Mouse (Mus musculus) heart, adult 8-10 months (tissue): ENCODE measurements around the gene Tbc1d20. TPM values are rescaled to one million over a fixed set of nuclear protein-coding genes. Genes with fewer than 3 reads are reported as not detected.

Source experiments
- DNase-seq: peaks from one replicate; pipeline ENCODE4 v3.0.0; 2022; ENCODE audit warnings: low spot score
- total RNA-seq, 4 experiments: library from RNA; stranded (reverse); gene quantifications; 2 replicates each; pipeline ENCODE4 v1.2.4; 2022

Gene Tbc1d20
- total RNA-seq, 4 experiments from 2014 or later = 37.1 to 41.9 (median 37.5) TPM

- DNase-seq = no peak
Observed at GRCm38 (mm10) chr2:152326157-152326556, 32.5 kb downstream of the Tbc1d20 start.

GRCm38 (mm10) chr2:152326654-152327053 is 33.0 kb downstream of the Tbc1d20 start:
- no peak for DNase-seq

GRCm38 (mm10) chr2:152327980-152328379 is 34.4 kb downstream of the Tbc1d20 start:
- DNase-seq = peak; percentile 48

GRCm38 (mm10) chr2:152330858-152331423 is 37.3 kb downstream of the Tbc1d20 start:
- no peak for DNase-seq

- DNase-seq = peak; percentile 89
Observed at GRCm38 (mm10) chr2:152332101-152332825, 38.6 kb downstream of the Tbc1d20 start, which contains the start of gene Rbck1. Gene Rbck1 (minus strand): TSS chr2:152332653.

- no peak for DNase-seq
Observed at GRCm38 (mm10) chr2:152333345-152334006, 39.8 kb downstream of the Tbc1d20 start.

- DNase-seq = no peak
Observed at GRCm38 (mm10) chr2:152335289-152335820, 41.7 kb downstream of the Tbc1d20 start.

GRCm38 (mm10) chr2:152336856-152337255 is 43.2 kb downstream of the Tbc1d20 start:
- DNase-seq = no peak

GRCm38 (mm10) chr2:152337591-152338212 is 44.1 kb downstream of the Tbc1d20 start:
- no peak for DNase-seq

- DNase-seq = no peak
Observed at GRCm38 (mm10) chr2:152338319-152338718, 44.7 kb downstream of the Tbc1d20 start.

- no peak for DNase-seq
Observed at GRCm38 (mm10) chr2:152339631-152340179, 46.1 kb downstream of the Tbc1d20 start.

- DNase-seq = peak; percentile 74
Observed at GRCm38 (mm10) chr2:152343329-152344213, 49.9 kb downstream of the Tbc1d20 start, which contains the start of gene Trib3. Gene Trib3 (minus strand): TSS chr2:152344032.

- peak; percentile 32 for DNase-seq
Observed at GRCm38 (mm10) chr2:152344361-152344760, 50.7 kb downstream of the Tbc1d20 start.

GRCm38 (mm10) chr2:152344909-152345308 is 51.3 kb downstream of the Tbc1d20 start:
- DNase-seq = no peak

GRCm38 (mm10) chr2:152345393-152345792 is 51.8 kb downstream of the Tbc1d20 start:
- no peak for DNase-seq

- no peak for DNase-seq
Observed at GRCm38 (mm10) chr2:152346776-152347465, 53.3 kb downstream of the Tbc1d20 start.

- no peak for DNase-seq
Observed at GRCm38 (mm10) chr2:152347722-152348121, 54.1 kb downstream of the Tbc1d20 start.

- no peak for DNase-seq
Observed at GRCm38 (mm10) chr2:152349205-152349604, 55.6 kb downstream of the Tbc1d20 start.

GRCm38 (mm10) chr2:152349842-152350540 is 56.4 kb downstream of the Tbc1d20 start:
- DNase-seq = peak; percentile 73
